Mouse (Mus musculus) stomach, embryonic 14.5 days (tissue): ENCODE data around the gene Sdc4. TPM values are rescaled to one million over a fixed set of nuclear protein-coding genes. Genes with fewer than 3 reads are reported as not detected.

ENCODE experiments used
- ATAC-seq: fragments of 200-750 bp; cut with Nextera tagmentation; 2 replicates; pipeline ENCODE4 v1.8.0; 2017; ENCODE audit warnings: low read depth, moderate TSS enrichment; ENCODE audit not compliant: insufficient number of reproducible peaks, insufficient read depth, low FRiP score
- H3K27ac ChIP-seq: fragments of 300-500 bp; sonication (generic); 2 replicates; pipeline ENCODE4 v1.5.1; 2014; ENCODE audit warnings: mild to moderate bottlenecking, low read length, moderate library complexity, mixed read lengths
- H3K27me3 ChIP-seq: fragments of 300-500 bp; sonication (generic); 2 replicates; pipeline ENCODE4 v1.6.1; 2014; ENCODE audit warnings: low read length, control low read depth, mixed read lengths; ENCODE audit not compliant: control insufficient read depth, insufficient read depth
- H3K36me3 ChIP-seq: fragments of 300-500 bp; sonication (generic); 2 replicates; pipeline ENCODE4 v1.6.1; 2014; ENCODE audit warnings: mild to moderate bottlenecking, control low read depth, low read length, moderate library complexity, mixed read lengths; ENCODE audit not compliant: control insufficient read depth, insufficient read depth
- H3K4me1 ChIP-seq: fragments of 300-500 bp; sonication (generic); 2 replicates; pipeline ENCODE4 v1.6.1; 2014; ENCODE audit warnings: low read length, control low read depth, mixed read lengths; ENCODE audit not compliant: control insufficient read depth, insufficient read depth
- H3K4me2 ChIP-seq: fragments of 300-500 bp; sonication (generic); replicated peaks from 2 replicates; pipeline ENCODE4 v1.6.1; 2014; ENCODE audit warnings: low read depth, low read length, control low read depth
- H3K4me3 ChIP-seq: fragments of 300-500 bp; sonication (generic); 2 replicates; pipeline ENCODE4 v1.5.1; 2014; ENCODE audit warnings: low read depth, low read length, control low read depth
- H3K9ac ChIP-seq: fragments of 300-500 bp; sonication (generic); replicated peaks from 2 replicates; pipeline ENCODE4 v1.6.1; 2014; ENCODE audit warnings: low read depth, mild to moderate bottlenecking, control low read depth, low read length, moderate library complexity, mixed read lengths
- H3K9me3 ChIP-seq: fragments of 300-500 bp; sonication (generic); 2 replicates; pipeline ENCODE4 v1.6.1; 2016; ENCODE audit warnings: low read depth, low read length, control low read depth; ENCODE audit not compliant: control insufficient read depth
- WGBS: fragments of 180-500 bp; shearing (Covaris S2); extraction: QIAGEN DNeasy Blood & Tissue Kit; methylation state at CpG from one replicate; pipeline ENCODE4 v1.1.7; 2014; 5-methylcytosine and 5-hydroxymethylcytosine counted together
- polyA plus RNA-seq: library from polyadenylated mRNA; unstranded; fragments of >200 nt; fragmentation: Nextera tagmentation; extraction: Ambion mirVana; gene quantifications from 2 replicates; pipeline ENCODE4 v1.2.1, GENCODE M21; 2014

Sdc4 gene
- polyA plus RNA-seq, 1 experiment from 2014 or later: 104 TPM

DNA sequence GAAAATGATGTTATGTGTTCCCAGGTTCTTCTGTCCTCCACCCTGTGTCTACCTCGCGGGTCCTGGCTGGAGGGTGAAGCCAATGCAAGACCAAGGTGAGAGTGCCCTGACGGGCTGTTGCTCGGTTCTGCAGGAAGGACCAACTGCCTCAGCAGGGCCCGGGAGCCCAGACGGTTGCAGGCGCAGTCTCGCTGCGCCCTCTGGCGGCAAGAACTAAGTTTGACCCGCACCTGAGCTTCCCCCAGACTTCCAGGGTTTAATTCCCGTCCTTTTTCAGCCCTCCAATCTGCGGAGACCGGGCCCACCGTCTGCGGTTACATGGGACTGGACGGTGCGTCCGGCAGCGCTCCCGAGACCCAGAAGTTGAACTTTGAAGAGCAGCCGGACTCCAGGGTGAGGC, 36.0 kb downstream of the Sdc4 start:
- Histone ChIP-seq H3K27me3 (peaks cover 22% of the 10 kb centered on the region), H3K9ac (no peak overlapping the region), H3K27ac (no peak overlapping the region), H3K9me3 (no peaks in the 10 kb centered on the region), H3K4me1 (peaks cover 4% of the 10 kb centered on the region; the same call in 1 of the 2 replicates), H3K4me3 (no peak overlapping the region), H3K36me3 (no peaks in the 10 kb centered on the region), H3K4me2 (no peak overlapping the region)
- no peak for ATAC-seq
- 1% methylated on average over 22 of the region's 22 CpGs for WGBS

DNA sequence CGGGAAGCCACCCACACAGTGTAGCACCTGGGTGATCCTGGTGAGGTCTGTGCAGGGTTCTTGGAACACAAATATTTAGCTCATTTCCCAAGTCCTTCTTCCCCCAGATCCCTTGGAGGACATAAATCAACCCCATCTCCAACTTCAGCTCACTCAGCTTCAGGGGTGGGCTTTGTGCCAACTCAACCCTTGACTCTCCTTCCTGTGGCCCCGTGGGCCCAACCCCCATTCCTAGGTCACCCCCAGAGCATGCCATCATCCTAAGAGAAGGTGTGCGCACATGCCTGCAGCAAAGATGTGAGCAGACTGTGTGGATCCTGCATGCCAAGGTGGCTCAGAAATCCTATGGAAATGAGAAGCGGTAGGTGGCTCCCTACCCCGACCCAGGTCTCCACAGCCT, 38.2 kb downstream of the Sdc4 start:
- Histone ChIP-seq H3K4me3 (no peak overlapping the region), H3K9ac (no peak overlapping the region), H3K9me3 (no peaks in the 10 kb centered on the region), H3K27me3 (peaks cover 27% of the 10 kb centered on the region), H3K4me1 (peaks cover 15% of the 10 kb centered on the region; the same call in 1 of the 2 replicates), H3K4me2 (no peak overlapping the region), H3K27ac (no peak overlapping the region), H3K36me3 (no peaks in the 10 kb centered on the region)
- no peak for ATAC-seq
- WGBS: 41% methylated on average over 5 of the region's 5 CpGs

DNA sequence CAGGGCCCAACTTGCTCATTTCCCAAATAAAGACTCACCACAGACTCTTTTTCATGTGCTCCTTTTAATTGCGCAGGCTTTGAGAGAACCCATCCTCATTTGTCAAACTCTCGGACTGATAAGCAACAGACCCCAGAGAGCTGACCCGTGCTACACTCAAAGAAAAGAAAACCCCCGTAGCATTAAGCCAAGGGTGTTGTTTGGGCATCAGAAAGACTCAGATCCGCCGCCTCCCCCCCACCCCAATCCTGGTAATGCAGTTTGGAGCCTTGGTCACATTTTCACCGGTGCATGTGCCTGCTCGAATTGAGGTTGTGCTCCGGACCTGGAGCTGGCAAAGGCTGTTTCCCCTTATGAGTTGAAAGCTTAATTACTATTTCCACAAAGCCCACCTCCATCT, 38.6 kb downstream of the Sdc4 start, which contains the start of gene Matn4:
Gene Matn4, minus strand, starts transcription at position 101 of the 400 bp plus-strand sequence.
- Histone ChIP-seq H3K27ac (no peak within 1 kb of the TSS), H3K9ac (peak within 1 kb of the TSS; percentile 19; the same call in 1 of the 2 replicates), H3K4me1 (peaks cover 17% of the 10 kb centered on the region; the same call in 1 of the 2 replicates), H3K27me3 (peaks cover 32% of the 10 kb centered on the region), H3K4me3 (peak within 1 kb of the TSS; percentile 33), H3K4me2 (peak within 1 kb of the TSS; percentile 49), H3K9me3 (no peaks in the 10 kb centered on the region), H3K36me3 (no peaks in the 10 kb centered on the region)
- no peak for ATAC-seq
- 5% methylated on average over 9 of the region's 9 CpGs for WGBS

DNA sequence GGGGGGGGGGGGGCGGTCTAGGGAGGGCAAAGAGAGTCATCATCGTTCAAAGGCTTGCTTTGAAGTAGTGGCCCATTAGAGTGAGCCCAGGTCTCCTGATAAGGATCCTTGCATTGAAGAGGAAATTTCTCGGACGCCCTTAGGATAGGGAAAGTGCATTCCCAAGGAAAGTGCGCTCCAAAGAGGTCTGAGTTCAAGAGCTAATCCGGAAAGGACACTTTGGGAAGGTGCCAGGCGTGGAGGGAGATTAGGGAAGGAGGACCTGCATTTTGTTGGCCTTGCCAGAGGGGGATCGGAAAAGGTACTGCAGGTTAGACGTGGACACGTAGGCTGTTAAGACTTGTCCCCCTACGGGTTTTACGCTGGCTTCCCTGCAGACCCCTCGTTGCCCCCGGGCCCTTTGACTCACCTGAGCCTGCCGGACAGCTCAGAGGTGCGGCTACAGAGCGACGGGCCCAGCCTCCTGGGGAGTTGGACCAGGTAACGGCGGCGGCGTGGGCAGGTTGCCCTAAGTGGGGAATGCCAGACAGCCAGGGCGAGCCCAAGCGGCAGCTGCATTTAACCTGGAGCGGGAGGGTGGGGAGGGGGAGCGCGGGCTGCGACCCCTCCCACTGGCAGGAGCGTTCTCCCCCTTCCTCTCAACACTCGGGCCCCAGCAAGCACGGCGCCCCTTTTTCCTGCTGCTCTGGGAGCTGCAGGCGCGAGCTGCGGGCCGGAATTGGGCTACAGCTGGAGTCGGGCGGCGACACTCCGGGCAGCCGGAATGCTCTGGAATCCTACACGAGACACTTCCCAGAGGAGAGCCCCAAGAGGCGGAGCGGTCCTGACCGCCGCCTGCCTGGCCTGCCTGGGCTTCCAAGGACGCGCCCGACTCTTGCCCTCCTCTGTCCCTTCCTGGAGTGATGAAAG, 39.4 kb downstream of the Sdc4 start:
- peaks cover 37% of the 10 kb centered on the region for H3K27me3 ChIP-seq
- no peak overlapping the region for H3K27ac ChIP-seq
- no peaks in the 10 kb centered on the region for H3K9me3 ChIP-seq
- peak overlapping the region; percentile 33 for H3K4me3 ChIP-seq
- peak overlapping the region; percentile 49 for H3K4me2 ChIP-seq
- peaks cover 17% of the 10 kb centered on the region; the same call in 1 of the 2 replicates for H3K4me1 ChIP-seq
- no peaks in the 10 kb centered on the region for H3K36me3 ChIP-seq
- 2% methylated on average over 46 of the region's 49 CpGs for WGBS
- ATAC-seq: no peak
- peak overlapping the region; percentile 19; the same call in 1 of the 2 replicates for H3K9ac ChIP-seq

DNA sequence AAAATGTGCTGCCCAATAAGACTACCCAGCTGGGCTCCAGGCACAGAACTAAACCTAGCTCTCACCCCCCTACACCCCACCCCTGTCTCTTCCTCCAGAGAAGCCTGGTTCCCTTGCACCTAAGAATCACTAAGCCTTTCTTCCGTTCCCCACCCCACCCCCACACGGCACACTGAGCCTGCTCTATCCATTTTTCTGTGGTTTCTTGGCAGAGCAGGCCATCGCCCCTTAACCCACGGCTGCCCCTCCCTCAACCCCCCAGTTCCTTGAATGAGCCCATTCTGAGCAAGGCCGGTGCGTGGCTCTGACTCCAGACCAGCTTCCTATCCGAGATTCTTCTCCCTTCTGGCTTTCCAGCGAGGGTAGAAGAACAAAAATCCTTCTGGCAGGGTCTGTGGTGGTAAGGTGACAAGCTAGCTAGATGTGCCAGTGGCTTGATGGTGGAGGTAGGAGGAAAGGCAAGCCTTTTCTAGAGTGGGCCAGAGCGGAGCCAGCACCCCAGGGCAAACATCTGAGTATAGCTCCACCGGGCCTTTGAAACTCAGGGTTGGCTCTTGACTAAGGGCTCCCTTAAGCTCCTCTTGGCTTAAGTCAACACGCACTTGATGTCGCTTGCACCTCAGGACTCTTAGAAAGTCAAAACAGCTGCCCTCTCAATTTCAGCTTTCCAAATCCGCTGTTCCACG, 40.1 kb downstream of the Sdc4 start:
- Histone ChIP-seq H3K9me3 (no peaks in the 10 kb centered on the region), H3K27ac (no peak overlapping the region), H3K9ac (no peak overlapping the region), H3K4me3 (no peak overlapping the region), H3K4me1 (peaks cover 17% of the 10 kb centered on the region; the same call in 1 of the 2 replicates), H3K27me3 (peaks cover 38% of the 10 kb centered on the region), H3K36me3 (no peaks in the 10 kb centered on the region), H3K4me2 (no peak overlapping the region; the same call in 1 of the 2 replicates)
- 20% methylated on average over 14 of the region's 14 CpGs for WGBS
- ATAC-seq: 0 out of 2 replicates have a peak, but pooled peaks have one; percentile 3

DNA sequence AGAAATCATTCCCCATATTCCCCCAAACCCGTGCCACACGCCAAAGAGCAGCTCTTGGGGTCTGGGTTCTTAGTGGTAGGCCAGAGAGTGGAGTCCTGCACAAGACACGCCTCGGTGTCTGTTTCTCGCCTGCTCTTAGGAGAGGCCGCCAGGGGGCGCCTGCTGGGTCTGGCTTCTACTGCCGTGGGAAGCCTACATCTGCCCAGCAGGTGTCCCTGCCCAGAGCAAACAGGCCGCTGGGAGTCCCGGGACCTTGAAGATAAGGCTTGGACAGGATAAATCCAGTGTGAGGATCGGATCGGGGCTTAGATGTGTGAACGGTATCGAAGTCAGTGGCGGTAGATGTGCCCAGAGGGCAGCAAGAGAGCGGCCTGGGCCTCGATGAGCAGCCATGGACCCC, 40.8 kb downstream of the Sdc4 start, which contains the start of gene Rbpjl:
Gene Rbpjl, plus strand, starts transcription at position 236 of the 400 bp plus-strand sequence.
- Histone ChIP-seq H3K4me2 (no peak within 1 kb of the TSS; the same call in 1 of the 2 replicates), H3K4me1 (peaks cover 17% of the 10 kb centered on the region; the same call in 1 of the 2 replicates), H3K27me3 (peaks cover 33% of the 10 kb centered on the region), H3K9me3 (no peaks in the 10 kb centered on the region), H3K9ac (no peak within 1 kb of the TSS), H3K36me3 (no peaks in the 10 kb centered on the region), H3K27ac (no peak within 1 kb of the TSS), H3K4me3 (no peak within 1 kb of the TSS; the same call in 1 of the 2 replicates)
- 5% methylated on average over 17 of the region's 17 CpGs for WGBS
- peak; percentile 24; the same call in 1 of the 2 replicates for ATAC-seq

DNA sequence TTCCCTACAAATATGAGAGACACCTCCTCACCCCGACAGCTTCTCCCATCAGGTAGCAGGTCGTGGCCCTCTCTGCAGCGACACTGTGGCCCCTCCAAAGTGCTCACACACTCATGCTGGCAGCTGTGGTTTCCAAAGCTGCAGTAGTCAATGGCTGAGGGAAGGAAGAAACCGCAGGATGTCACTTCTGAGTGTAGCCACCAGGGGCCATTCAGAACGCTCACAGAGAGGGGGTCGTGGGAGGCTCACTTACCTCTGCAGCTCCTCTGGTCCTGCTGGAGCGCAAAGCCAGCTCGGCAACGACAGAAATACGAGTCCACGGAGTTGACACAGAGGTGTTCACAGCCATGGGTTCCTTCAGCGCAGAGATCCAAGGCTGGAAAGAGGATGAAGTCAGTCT, 46.8 kb downstream of the Sdc4 start:
- no peaks in the 10 kb centered on the region for H3K9me3 ChIP-seq
- no peak for ATAC-seq
- no peaks in the 10 kb centered on the region for H3K36me3 ChIP-seq
- WGBS: 67% methylated on average over 12 of the region's 12 CpGs
- H3K4me2 ChIP-seq: no peak overlapping the region
- peaks cover 13% of the 10 kb centered on the region; the same call in 1 of the 2 replicates for H3K4me1 ChIP-seq
- peaks cover 19% of the 10 kb centered on the region; the same call in 1 of the 2 replicates for H3K27me3 ChIP-seq
- no peak overlapping the region for H3K27ac ChIP-seq
- H3K4me3 ChIP-seq: no peak overlapping the region
- H3K9ac ChIP-seq: no peak overlapping the region

DNA sequence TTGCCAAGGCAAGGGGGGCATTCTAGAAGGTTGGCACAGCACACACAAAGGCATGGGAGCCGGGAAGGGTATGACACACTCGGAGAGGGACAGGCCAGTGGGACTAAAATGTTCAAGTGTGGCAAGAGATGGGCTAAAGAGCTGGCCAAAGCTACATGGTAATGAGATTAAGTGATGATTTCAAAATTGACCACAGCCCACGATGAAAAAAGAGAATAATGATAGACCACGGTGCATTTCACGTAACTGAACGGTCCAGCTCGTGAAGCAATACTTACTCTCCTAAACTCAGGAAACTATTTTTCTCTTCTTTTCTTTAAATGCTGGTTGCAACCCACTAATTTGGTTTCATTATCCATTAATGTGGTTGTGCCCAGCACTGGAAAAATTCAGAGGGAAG, 47.6 kb downstream of the Sdc4 start:
- H3K9me3 ChIP-seq: no peaks in the 10 kb centered on the region
- H3K9ac ChIP-seq: no peak overlapping the region
- 96% methylated on average over 7 of the region's 7 CpGs for WGBS
- no peaks in the 10 kb centered on the region for H3K36me3 ChIP-seq
- H3K27me3 ChIP-seq: peaks cover 19% of the 10 kb centered on the region; the same call in 1 of the 2 replicates
- no peak overlapping the region for H3K4me2 ChIP-seq
- no peak overlapping the region for H3K4me3 ChIP-seq
- H3K4me1 ChIP-seq: 0 out of 2 replicates have a peak, but pooled peaks cover 7% of the 10 kb centered on the region
- no peak for ATAC-seq
- no peak overlapping the region for H3K27ac ChIP-seq
